Mouse (Mus musculus): Measurements from ENCODE around the gene Tnfrsf25. TPM values are rescaled to one million over a fixed set of nuclear protein-coding genes. Genes with fewer than 3 reads are reported as not detected.

The Tnfrsf25 gene
- total RNA-seq (2023) = not detected in 2 replicates

DNA sequence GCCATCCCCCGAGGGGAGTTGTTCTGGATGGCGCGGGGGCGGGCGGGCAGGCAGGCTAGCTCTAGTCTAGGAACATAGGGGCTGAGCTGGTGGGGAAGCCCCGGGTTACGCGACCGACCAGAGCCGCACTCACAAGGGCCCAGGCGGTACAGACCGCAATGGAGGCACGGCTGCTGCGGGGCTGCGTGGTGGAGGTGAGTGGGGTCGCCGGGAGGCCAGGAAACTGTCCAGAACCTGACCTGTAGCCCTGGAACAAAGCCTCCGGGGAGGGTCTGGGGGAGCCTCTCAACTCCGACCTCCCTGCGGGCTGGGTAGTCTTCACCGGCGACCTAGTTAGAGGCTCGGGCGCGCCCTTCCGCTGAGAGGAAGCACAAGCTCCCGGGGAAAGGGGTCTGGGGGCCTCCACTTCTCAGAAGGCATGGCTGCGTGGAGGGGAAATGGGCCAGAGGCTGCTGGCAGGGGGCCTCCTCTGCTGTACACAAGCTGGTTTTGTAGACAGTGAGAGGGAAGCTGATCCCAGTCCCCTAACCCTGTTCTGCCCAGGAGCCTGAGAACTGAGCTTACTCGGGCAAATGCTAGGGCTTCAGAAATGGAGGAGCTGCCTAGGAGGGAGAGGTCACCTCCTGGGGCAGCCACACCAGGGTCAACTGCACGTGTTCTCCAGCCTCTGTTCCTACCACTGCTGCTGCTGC is at the start of gene Tnfrsf25:
Tnfrsf25 (plus strand) TSS at position 14 of the 692 bp plus-strand sequence.

DNA sequence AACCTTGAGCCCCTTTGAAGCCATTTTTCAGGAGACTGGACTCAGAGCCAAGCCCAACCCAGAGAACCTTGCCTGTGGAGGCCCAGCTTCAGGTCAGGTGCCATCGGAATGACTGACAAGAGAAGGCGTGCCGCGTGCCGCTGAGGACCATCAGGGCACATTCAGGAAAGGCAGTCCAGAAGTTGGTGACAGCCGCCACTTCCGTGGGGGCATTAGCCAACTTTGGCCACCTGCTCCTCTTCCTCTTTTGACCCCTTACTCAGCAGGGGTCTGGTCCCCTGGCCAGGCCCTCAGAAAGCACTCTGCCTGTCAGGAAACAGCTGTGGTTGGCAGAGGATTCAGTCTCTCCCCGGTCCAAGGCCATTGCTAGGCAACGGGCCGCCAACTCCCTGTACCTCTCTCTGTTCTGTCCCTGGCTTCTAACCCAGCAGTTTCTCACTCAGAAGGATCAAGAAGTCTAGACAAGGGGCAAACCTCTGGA is 43.6 kb upstream of the Tnfrsf25 start, which contains the start of gene Plekhg5:
Plekhg5 (plus strand) TSS at position 378 of the 481 bp plus-strand sequence.

DNA sequence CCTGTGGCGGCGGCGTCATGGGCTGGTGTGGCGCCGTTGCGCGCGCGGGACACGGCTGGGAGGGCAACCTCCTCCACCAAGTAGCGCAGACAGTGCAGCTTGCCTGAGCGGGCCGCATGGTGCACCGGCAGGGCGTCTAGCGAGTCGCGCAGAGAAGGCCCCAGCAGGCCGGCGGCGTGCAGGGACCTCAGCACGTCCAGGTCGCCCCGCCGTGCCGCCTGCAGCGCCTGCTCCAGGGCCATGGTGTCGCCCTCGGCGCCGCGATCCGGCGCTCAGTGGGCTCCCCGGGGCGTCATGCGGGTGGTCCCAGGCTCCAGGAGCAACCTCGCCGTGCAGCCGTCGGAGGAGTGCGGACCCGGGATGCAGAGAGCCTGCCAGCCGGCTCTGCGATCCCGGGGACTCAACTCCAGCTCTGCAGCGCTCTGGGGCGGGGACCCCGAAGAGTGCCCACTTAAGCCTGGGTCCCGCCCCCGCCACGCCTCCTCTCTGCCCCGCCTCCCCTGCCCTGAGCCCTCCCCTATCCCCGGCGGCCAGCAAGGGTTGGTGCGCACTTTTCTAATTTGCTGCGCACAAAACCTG is 36.3 kb downstream of the Tnfrsf25 start, which contains the start of gene Espn:
Espn (minus strand) TSS at position 406 of the 579 bp plus-strand sequence.

DNA sequence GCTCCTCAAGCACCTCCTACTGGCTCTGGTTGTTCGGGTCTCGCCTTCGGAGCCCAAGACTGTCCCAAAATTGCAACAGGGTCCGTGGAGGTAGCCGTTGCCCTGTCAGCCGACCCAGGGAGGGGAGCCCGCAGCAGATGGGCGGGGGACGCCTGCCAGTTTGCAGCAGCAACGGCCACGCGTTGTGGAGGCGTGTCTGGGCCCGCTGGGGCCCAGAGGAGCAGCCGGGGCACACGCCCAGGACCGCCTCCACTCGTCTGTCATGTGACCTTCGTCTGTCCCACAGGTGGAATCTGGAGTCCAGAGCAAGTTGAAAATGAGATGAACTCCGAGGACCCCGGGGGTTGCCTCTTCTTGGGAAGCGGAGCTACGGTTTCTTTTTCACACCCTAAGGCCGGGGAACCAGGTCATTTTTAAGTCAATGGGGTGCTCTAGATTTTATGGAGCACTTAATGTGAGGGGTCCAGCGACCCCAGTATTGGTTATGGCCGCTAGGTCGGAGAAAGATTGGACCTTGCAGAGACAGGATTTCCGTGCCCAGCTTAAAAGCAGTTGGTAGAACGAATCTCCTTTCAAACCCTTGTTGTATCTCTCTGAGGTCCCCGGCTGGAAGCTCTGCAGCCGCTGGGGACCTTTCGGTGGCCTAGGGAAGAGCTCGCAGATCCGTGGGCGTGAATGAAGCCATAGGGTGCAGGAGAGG is 43.0 kb downstream of the Tnfrsf25 start, which contains the start of gene Hes2:
Hes2 (plus strand) TSS at position 283 of the 700 bp plus-strand sequence.

Other genes with a start within 250 kb of the Tnfrsf25 start
- 18.0 and 22.3 TPM in 2 replicates for gene Dnajc11, start 182.2 kb upstream of the Tnfrsf25 start, total RNA-seq (2023)
- 13.5 and 16.7 TPM in 2 replicates for gene Thap3, start 126.9 kb upstream of the Tnfrsf25 start, total RNA-seq (2023)
- gene Phf13, start 119.7 kb upstream of the Tnfrsf25 start, total RNA-seq (2023) = 4.0 and 5.2 TPM in 2 replicates
- gene Klhl21, start 107.1 kb upstream of the Tnfrsf25 start, total RNA-seq (2023) = 9.0 and 12.1 TPM in 2 replicates
- gene Zbtb48, start 88.3 kb upstream of the Tnfrsf25 start, total RNA-seq (2023) = 10.2 and 11.7 TPM in 2 replicates
- gene Tas1r1, start 77.4 kb upstream of the Tnfrsf25 start, total RNA-seq (2023) = 0.18 and 0.54 TPM in 2 replicates
- gene Nol9, start 76.6 kb upstream of the Tnfrsf25 start, total RNA-seq (2023) = 10.0 and 13.9 TPM in 2 replicates
- 2.5 and 3.6 TPM in 2 replicates for gene Plekhg5, start 43.4 kb upstream of the Tnfrsf25 start, total RNA-seq (2023)
- gene Espn, start 36.4 kb downstream of the Tnfrsf25 start, total RNA-seq (2023) = 0.32 and 0.43 TPM in 2 replicates
- gene Hes2, start 42.9 kb downstream of the Tnfrsf25 start, total RNA-seq (2023) = not detected in 2 replicates
- gene Acot7, start 62.2 kb downstream of the Tnfrsf25 start, total RNA-seq (2023) = 25.5 and 29.0 TPM in 2 replicates
- gene Gpr153, start 158.3 kb downstream of the Tnfrsf25 start, total RNA-seq (2023) = 0.64 and 0.66 TPM in 2 replicates
- not detected in 2 replicates for gene Hes3, start 175.7 kb downstream of the Tnfrsf25 start, total RNA-seq (2023)
- gene Icmt, start 181.3 kb downstream of the Tnfrsf25 start, total RNA-seq (2023) = 12.9 and 14.9 TPM in 2 replicates
- gene Rnf207, start 203.1 kb downstream of the Tnfrsf25 start, total RNA-seq (2023) = not detected in 2 replicates
- 214 and 227 TPM in 2 replicates for gene Rpl22, start 209.8 kb downstream of the Tnfrsf25 start, total RNA-seq (2023)
- gene Chd5, start 222.7 kb downstream of the Tnfrsf25 start, total RNA-seq (2023) = 0.07 TPM in 1 of 2 replicates, not detected in the other